ENCODE assay signal across 11 mouse cellular contexts in the genomic region with DNA sequence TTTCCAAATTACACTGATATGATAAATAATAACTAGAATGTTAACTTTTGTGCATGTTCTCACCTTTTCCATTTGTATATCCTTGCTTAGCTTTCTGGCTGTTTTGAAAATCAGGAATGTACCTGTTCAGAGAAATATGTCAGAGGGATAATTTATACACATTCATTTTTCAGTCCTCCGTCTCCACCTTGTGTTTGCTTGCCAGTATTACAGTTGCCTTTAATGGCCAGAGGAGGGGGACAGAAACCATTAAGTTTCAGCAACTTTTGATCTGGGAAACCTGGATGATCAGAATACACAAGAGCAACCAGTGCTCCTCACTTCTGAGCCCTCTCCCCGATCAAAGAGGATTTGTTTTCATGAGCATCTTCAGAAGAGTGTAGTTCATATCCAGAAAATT. TPM values are rescaled to one million over a fixed set of nuclear protein-coding genes. Genes with fewer than 3 reads are reported as not detected.
DNase-seq lines count a peak whose midpoint lies in the region; ATAC-seq lines count a peak whose summit lies in the region.
"Had no signal": no experiment of that assay in that cellular context is flagged by ENCODE, and none has a peak within 500 bp of the region (broad histone marks: within the 10 kb centered on the region; RNA-seq: fewer than 3 reads in every experiment).

No protein-coding gene starts in this region.

- intact Hi-C loops in heart, postnatal 36 days (cut with DNase I) = no loop called here

- peak; percentile 7 for DNase-seq in heart, postnatal 4 days
- no peak for DNase-seq in heart, postnatal 36 days
- peak; percentile 36 for DNase-seq in thymus, postnatal 0 days (ENCODE audit: low spot score)
- DNase-seq in thymus, postnatal 36 days = no peak
- DNase-seq in layer of hippocampus, adult 9-11 months = peak; percentile 5
- no peak for DNase-seq in spleen, adult 12 weeks (ENCODE audit: low spot score)

- no peak for ATAC-seq in activated CD4-positive, CD25-positive, alpha-beta regulatory T cell, adult 4 months
- ATAC-seq in erythroid progenitor cell, adult 5-6 weeks (replicated peaks; ENCODE audit: low FRiP score, poor library complexity, severe bottlenecking) = no peak

RNA-seq across cellular contexts. Expression of a gene that starts 46.7 kb away (rescaled TPM):
- not detected for total RNA-seq in heart, postnatal 4 days (2021)
- total RNA-seq in heart, postnatal 36 days (2021) = not detected
- 0.61 and 0.82 TPM in 2 replicates for polyA plus RNA-seq in thymus, postnatal 0 days (2015; fragmentation: Nextera tagmentation; extraction: Ambion mirVana)
- not detected for polyA plus RNA-seq in activated CD4-positive, CD25-positive, alpha-beta regulatory T cell, adult 4 months (2017; shearing (Covaris generic))
- total RNA-seq in erythroid progenitor cell, adult 5-6 weeks (2015; ENCODE audit: low replicate concordance) = not detected in 2 replicates
- not detected in 2 replicates for total RNA-seq in erythroid progenitor cell, adult 5-6 weeks (2017; ENCODE audit: low replicate concordance)
- total RNA-seq: left cerebral cortex, postnatal 10 days had no signal
- polyA plus RNA-seq: gonadal fat pad, adult 2 months; neural tube, embryonic 15.5 days had no signal

RNA-seq across cellular contexts. Expression of a gene that starts 54.0 kb away (rescaled TPM):
- total RNA-seq in heart, postnatal 4 days (2021) = not detected
- total RNA-seq in heart, postnatal 36 days (2021) = not detected
- 0.22 TPM in 1 of 2 replicates, not detected in the other for polyA plus RNA-seq in thymus, postnatal 0 days (2015; fragmentation: Nextera tagmentation; extraction: Ambion mirVana)
- not detected for polyA plus RNA-seq in activated CD4-positive, CD25-positive, alpha-beta regulatory T cell, adult 4 months (2017; shearing (Covaris generic))
- not detected in 2 replicates for total RNA-seq in erythroid progenitor cell, adult 5-6 weeks (2015; ENCODE audit: low replicate concordance)
- not detected in 2 replicates for total RNA-seq in erythroid progenitor cell, adult 5-6 weeks (2017; ENCODE audit: low replicate concordance)
- total RNA-seq: left cerebral cortex, postnatal 10 days had no signal
- polyA plus RNA-seq: gonadal fat pad, adult 2 months; neural tube, embryonic 15.5 days had no signal

Comparison
In these comparisons a context has a peak if more than half of its experiments do, and no peak if none do; other contexts are left out.
1. DNase-seq: peak in heart, postnatal 4 days (single experiment), thymus, postnatal 0 days (single experiment) and layer of hippocampus, adult 9-11 months (single experiment); none in heart, postnatal 36 days (0 of 2), thymus, postnatal 36 days (0 of 2) and spleen, adult 12 weeks (single experiment).